Mouse (Mus musculus): ENCODE results near the gene Emc6. TPM values are rescaled to one million over a fixed set of nuclear protein-coding genes. Genes with fewer than 3 reads are reported as not detected.

Emc6 gene
- polyA plus RNA-seq, 1 experiment = 41.3 TPM

GRCm38 (mm10) chr11:73161616-73162015, 15.2 kb downstream of the Emc6 start:
- no peak overlapping the region for H3K27ac ChIP-seq (ENCODE audit: insufficient read depth, low read depth, low read length)
- no peak for TF ChIP-seq CTCF (IDR thresholded peaks at IDR 0.05; ENCODE audit: low read depth, low read length)
- no peak for TF ChIP-seq POLR2A (IDR thresholded peaks at IDR 0.05; ENCODE audit: borderline replicate concordance, low read depth, low read length)
- H3K4me1 ChIP-seq (ENCODE audit: control insufficient read depth, insufficient read depth, low read length) = peaks cover 15% of the 10 kb centered on the region
- no peak overlapping the region for H3K4me3 ChIP-seq (ENCODE audit: insufficient read depth, low read length)

GRCm38 (mm10) chr11:73160811-73161200, 16.0 kb downstream of the Emc6 start:
- TF ChIP-seq CTCF (IDR thresholded peaks at IDR 0.05; ENCODE audit: low read depth, low read length) (no peak), POLR2A (IDR thresholded peaks at IDR 0.05; ENCODE audit: borderline replicate concordance, low read depth, low read length) (no peak)
- Histone ChIP-seq H3K27ac (ENCODE audit: insufficient read depth, low read depth, low read length) (no peak overlapping the region), H3K4me3 (ENCODE audit: insufficient read depth, low read length) (no peak overlapping the region), H3K4me1 (ENCODE audit: control insufficient read depth, insufficient read depth, low read length) (peaks cover 15% of the 10 kb centered on the region)

DNA sequence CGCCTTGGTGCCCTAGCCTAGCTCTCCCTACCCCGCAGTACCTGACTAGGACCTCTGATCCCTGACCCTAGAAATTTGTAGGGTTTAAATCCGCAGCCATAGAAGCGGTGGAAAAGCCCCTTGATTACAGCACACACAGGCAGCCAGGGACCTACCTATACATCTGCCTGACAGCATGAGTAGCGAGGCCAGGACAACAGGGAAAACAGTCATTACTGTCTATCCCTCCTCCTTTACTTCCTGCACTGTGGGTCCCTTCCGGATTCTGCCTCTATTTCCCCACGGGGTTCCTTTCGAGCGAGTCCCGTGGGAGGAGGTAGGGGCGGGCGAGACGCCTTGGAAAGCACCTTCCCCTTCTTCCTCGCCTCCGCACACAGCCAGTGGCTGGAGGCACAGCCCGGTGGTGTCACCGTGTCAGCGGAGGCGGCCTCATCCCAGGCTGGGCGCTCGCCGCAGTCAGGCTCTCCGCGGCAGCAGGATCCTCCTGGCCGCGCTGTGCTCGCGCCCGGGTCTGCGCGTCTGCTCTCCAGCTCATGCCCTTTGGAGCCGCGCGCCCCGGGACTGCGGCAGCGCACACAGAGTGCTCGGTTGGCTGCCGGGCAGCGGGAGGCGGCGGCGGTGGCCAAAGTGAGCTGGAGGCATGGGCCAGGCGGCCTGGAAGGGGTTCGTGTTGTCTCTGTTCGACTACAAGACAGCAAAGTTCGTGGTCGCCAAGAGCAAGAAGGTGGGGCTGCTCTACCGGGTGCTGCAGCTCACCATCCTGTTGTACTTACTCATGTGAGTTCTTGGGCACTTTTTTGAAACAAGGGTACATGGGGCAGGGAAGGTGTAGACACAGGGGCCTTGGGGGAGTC, 16.7 kb downstream of the Emc6 start, which contains the start of gene P2rx5:
TSS of gene P2rx5 (plus strand) at position 465 of the 854 bp plus-strand sequence.
- H3K27ac ChIP-seq (ENCODE audit: insufficient read depth, low read depth, low read length) = no peak within 1 kb of the TSS
- TF ChIP-seq CTCF (IDR thresholded peaks at IDR 0.05; ENCODE audit: low read depth, low read length) (no peak), POLR2A (IDR thresholded peaks at IDR 0.05; ENCODE audit: borderline replicate concordance, low read depth, low read length) (no peak)
- peaks cover 15% of the 10 kb centered on the region for H3K4me1 ChIP-seq (ENCODE audit: control insufficient read depth, insufficient read depth, low read length)
- H3K4me3 ChIP-seq (ENCODE audit: insufficient read depth, low read length) = peak within 1 kb of the TSS; percentile 52

DNA sequence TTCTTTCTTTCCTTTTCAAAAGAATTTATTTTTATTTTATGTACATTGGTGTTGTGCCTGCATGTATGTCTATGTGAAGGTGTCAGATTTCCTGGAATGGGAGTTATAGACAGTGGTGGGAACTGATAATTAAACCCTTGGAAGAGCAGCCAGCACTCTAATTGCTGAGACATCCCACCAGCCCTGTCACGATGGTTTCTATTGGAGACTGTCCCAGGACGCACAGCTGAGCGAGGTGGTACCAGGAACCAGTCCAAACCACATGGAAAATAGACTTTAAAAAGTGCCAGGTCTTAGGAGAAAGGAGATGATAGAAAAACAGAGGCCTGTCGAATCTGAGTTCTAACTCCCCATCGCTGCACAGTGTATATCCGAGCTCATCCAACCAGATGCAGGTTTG, 21.8 kb downstream of the Emc6 start:
- TF ChIP-seq POLR2A (IDR thresholded peaks at IDR 0.05; ENCODE audit: borderline replicate concordance, low read depth, low read length) (no peak), CTCF (IDR thresholded peaks at IDR 0.05; ENCODE audit: low read depth, low read length) (no peak)
- no peak overlapping the region for H3K4me3 ChIP-seq (ENCODE audit: insufficient read depth, low read length)
- no peaks in the 10 kb centered on the region; the same call in 1 of the 2 replicates for H3K4me1 ChIP-seq (ENCODE audit: control insufficient read depth, insufficient read depth, low read length)
- H3K27ac ChIP-seq (ENCODE audit: insufficient read depth, low read depth, low read length) = no peak overlapping the region

DNA sequence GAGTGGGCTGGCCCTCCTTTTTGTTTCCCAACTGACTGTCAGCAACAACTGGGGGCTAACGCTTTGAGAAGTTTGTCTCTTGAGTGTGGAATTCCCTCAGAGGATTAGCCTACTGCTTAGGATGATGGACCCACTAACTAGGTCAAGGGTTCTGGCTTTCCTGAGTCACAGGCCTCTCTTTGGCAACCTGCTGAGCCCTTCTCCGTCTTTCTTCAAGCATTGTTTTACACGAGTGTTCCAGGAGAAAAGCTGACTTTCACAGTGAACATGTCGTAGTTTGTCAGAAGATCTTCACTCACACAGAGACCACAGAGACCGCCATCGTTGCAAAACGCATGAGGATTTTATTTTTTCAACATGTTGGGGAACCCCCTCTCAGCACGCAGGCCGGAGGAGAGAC, 28.6 kb downstream of the Emc6 start:
- H3K4me3 ChIP-seq (ENCODE audit: insufficient read depth, low read length) = no peak overlapping the region
- H3K27ac ChIP-seq (ENCODE audit: insufficient read depth, low read depth, low read length) = no peak overlapping the region
- no peaks in the 10 kb centered on the region for H3K4me1 ChIP-seq (ENCODE audit: control insufficient read depth, insufficient read depth, low read length)
- TF ChIP-seq POLR2A (IDR thresholded peaks at IDR 0.05; ENCODE audit: borderline replicate concordance, low read depth, low read length) (no peak), CTCF (IDR thresholded peaks at IDR 0.05; ENCODE audit: low read depth, low read length) (no peak)

DNA sequence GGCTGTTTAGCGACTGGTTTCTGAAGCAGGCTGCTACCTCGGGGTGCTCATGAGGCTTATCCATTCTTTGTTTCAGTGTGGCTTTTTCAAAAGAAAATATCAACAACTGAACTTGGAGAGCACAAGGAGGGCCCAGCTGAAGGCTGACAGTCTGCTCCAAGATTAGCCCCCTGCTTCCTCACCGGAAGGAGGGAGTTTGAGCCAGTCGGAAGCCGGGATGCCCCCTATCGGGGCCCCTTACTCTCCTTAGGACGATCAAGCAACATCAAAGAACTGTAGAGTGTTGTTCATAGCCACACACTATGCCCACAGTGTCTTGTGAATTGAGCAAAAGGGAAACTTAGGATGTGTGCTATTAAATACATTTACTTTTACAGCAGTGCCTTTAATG, 29.9 kb downstream of the Emc6 start:
- Histone ChIP-seq H3K4me3 (ENCODE audit: insufficient read depth, low read length) (no peak overlapping the region), H3K27ac (ENCODE audit: insufficient read depth, low read depth, low read length) (no peak overlapping the region), H3K4me1 (ENCODE audit: control insufficient read depth, insufficient read depth, low read length) (no peaks in the 10 kb centered on the region)
- no peak for TF ChIP-seq POLR2A (IDR thresholded peaks at IDR 0.05; ENCODE audit: borderline replicate concordance, low read depth, low read length)

GRCm38 (mm10) chr11:73146026-73146974, 30.5 kb downstream of the Emc6 start:
- H3K4me3 ChIP-seq (ENCODE audit: insufficient read depth, low read length) = no peak overlapping the region
- no peak overlapping the region for H3K27ac ChIP-seq (ENCODE audit: insufficient read depth, low read depth, low read length)
- TF ChIP-seq POLR2A (IDR thresholded peaks at IDR 0.05; ENCODE audit: borderline replicate concordance, low read depth, low read length) = no peak
- H3K4me1 ChIP-seq (ENCODE audit: control insufficient read depth, insufficient read depth, low read length) = no peaks in the 10 kb centered on the region

DNA sequence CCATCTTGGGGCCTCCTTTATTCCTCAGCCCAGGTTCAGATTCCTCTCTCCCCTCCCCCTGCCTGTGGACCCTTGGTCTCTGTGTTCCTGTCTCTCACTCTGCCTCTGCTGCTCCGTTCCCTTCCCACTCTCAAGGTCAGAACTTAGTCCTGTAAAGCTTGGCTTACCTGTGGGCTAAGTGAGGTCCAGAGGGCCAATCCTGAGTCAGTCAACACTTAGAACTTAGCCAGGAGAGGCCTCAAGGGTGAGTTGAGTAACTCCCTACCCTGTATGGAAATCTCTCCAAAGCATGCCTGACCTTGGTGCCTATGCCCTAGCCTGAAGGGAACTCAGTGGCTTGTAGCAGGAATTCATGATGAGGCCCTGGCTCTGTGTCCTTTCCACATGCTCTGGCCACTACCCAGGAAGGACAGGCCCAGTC, 32.6 kb downstream of the Emc6 start:
- Histone ChIP-seq H3K4me3 (ENCODE audit: insufficient read depth, low read length) (no peak overlapping the region), H3K4me1 (ENCODE audit: control insufficient read depth, insufficient read depth, low read length) (no peaks in the 10 kb centered on the region), H3K27ac (ENCODE audit: insufficient read depth, low read depth, low read length) (no peak overlapping the region)
- TF ChIP-seq POLR2A (IDR thresholded peaks at IDR 0.05; ENCODE audit: borderline replicate concordance, low read depth, low read length) (no peak), CTCF (IDR thresholded peaks at IDR 0.05; ENCODE audit: low read depth, low read length) (no peak)

GRCm38 (mm10) chr11:73137591-73138501, 39.0 kb downstream of the Emc6 start, which contains the start of gene Haspin:
Haspin (minus strand) TSS chr11:73138294.
- Histone ChIP-seq H3K4me3 (ENCODE audit: insufficient read depth, low read length) (peak within 1 kb of the TSS; percentile 92), H3K4me1 (ENCODE audit: control insufficient read depth, insufficient read depth, low read length) (peaks cover 23% of the 10 kb centered on the region), H3K27ac (ENCODE audit: insufficient read depth, low read depth, low read length) (peak within 1 kb of the TSS; percentile 27)
- TF ChIP-seq POLR2A (IDR thresholded peaks at IDR 0.05; ENCODE audit: borderline replicate concordance, low read depth, low read length) (no peak), CTCF (IDR thresholded peaks at IDR 0.05; ENCODE audit: low read depth, low read length) (peak; percentile 56; the same call in 1 of the 2 replicates)

Data from bone marrow macrophage, adult 2 months (primary cell).